Mouse (Mus musculus) cerebellum, adult 2 months (tissue): ENCODE data around the gene Rpl35a.

Experiments
- CTCF ChIP-seq: fragments of 200-500 bp; IDR thresholded peaks from 2 replicates; pipeline ENCODE4 v1.5.1; 2011; ENCODE audit warnings: low read depth, mild to moderate bottlenecking, control low read depth, low read length, moderate library complexity, borderline replicate concordance; ENCODE audit not compliant: insufficient read depth
- POLR2A ChIP-seq: fragments of 200-500 bp; IDR thresholded peaks from 2 replicates; pipeline ENCODE4 v1.6.1; 2011; ENCODE audit warnings: low read length, control low read depth, borderline replicate concordance; ENCODE audit not compliant: insufficient read depth

- TF ChIP-seq POLR2A (no peak), CTCF (no peak)
These were observed 49.4 kb upstream of the Rpl35a start for GRCm38 (mm10) chr16:33006888-33007287.
